Mouse (Mus musculus) thymus, adult 18-20 months (tissue): ENCODE measurements at regions not wholly inside any gene's neighbourhood (a gene's known extent, or its start where the extent isn't known, plus 50 kb on each side); places are given as distances from the start of the nearest gene placed in this dataset.

Experiments
- DNase-seq, 2 experiments: peaks; one replicate each; pipeline ENCODE4 v3.0.0; 2022; ENCODE audit warnings: mixed read lengths in 2 of 2

DNA sequence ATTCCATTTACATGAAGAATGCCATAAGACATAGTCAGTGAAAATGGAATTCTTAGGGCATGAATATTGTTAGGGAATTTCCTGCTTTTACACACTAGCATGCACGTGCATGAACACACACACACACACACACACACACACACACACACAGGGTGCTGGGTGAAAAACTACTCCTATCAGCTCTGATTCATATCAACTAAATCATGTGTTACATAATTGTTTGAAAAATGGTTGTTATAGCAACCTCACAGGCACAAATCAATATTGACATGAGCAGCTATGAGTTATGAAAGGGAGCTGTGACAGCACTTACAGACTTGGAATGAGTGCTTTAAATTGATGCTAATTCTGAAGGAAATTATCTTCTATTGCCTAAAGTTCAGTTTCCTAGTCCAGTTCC lies 72.8 kb upstream of the Ahr start:
- DNase-seq = no peak

DNA sequence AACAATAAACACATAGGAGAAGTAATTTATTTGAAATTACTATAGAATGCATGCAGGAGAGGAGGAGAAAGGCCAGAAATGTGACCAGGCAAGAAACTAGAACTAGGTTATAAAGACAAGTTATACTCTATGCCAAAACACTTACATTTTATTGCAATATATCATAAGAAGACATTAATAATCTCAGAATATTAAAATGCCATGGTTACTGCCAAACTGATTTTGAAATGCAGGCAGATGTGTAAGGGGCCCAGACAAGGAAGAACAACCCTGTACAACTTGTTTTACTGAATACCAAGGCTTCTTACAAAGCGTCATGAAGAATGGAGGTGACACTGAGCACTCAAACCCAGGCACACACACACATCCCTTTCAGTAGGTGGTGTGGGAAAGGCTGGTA lies 68.9 kb upstream of the Ahr start:
- no peak for DNase-seq

DNA sequence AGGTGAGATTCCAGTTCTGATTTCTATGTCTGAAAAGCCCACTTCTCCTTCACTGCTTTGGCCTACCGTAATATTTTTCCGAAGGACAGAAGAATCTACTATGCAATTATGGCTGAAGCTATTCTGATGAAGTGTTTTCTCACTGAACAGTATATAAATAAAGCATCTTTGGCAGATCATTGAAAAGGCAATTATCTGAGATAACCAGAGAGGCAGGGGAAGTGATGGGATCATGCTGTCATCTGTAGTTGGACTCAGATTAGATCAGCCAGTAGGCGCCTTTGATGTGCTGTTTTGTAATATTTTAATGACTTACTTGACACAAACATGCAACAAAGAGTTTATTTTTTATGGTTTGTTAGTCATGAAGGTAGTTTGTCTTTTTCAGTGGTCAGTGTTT lies 67.8 kb upstream of the Ahr start:
- DNase-seq = no peak

DNA sequence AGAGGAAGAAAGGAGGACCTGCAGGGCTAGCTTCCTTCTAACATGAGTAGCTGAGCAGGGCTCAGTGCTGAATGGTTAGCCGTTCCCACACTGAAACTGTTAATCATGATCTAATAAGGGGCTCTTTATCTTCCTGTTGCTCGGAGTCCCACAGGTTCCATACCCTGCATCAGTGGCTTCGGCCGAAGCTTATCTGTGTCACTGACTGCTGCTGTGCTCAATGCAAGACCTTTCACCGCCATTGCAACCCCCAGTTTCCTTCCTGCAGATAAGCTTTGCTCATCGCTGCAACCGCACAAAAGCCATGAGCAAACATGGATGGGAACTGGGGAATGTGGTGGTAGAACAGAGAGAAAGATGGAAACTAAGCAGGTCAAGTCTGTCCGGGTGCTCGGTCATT lies 63.5 kb upstream of the Ahr start:
- no peak for DNase-seq

DNA sequence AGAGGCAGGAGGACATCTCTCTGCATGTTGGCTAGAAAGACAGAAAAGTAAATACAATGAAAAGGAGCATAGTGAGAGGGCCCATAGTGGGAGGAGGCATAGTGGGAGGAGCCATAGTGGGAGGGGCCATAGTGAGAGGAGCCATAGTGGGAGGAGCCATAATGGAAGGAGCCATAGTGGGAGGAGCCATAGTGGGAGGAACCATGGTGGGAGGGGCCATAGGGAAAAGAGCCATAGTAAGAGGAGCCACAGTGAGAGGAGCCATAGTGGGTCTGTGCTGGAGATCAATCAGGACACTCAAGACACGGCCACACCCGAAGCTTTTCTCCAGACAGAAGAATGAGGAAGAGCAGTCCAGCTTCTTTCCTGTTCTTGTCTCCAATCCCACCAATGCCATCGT lies 58.0 kb upstream of the Ahr start:
- no peak for DNase-seq
